Mouse (Mus musculus) G1E-ER4 (cell line): ENCODE data around the gene Evi5. TPM values are rescaled to one million over a fixed set of nuclear protein-coding genes. Genes with fewer than 3 reads are reported as not detected.

ENCODE experiments used
- GATA1 ChIP-seq: IDR thresholded peaks from one replicate; pipeline ENCODE4 v1.8.0; 2012; ENCODE audit warnings: low read length, inconsistent platforms
- polyA plus RNA-seq: library from polyadenylated mRNA; stranded (reverse); fragments of >175 nt; gene quantifications from 2 replicates; pipeline ENCODE4 v1.2.3, GENCODE M21; 2012

Gene Evi5
- polyA plus RNA-seq, 1 experiment: 8.3 TPM

DNA sequence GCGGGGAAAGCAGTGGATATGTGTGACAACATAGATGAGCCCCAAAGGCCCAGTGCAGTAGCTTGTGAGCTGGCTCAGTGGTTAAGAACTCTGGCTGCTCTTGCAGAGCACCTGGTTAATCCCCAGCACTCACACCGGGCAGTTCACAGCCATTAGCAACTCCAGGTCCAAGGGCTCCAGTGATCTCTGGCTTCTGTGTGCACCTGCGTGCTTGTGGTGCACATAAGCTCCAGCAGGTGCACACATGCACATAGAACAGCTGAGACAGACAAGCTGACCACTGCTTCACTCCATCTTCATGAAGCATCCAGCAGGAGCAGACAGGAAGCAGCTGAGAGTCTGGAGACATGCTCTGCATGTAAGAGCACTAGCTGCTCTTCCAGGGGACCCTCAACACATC is 136.6 kb downstream of the Evi5 start:
- TF ChIP-seq GATA1: no peak

DNA sequence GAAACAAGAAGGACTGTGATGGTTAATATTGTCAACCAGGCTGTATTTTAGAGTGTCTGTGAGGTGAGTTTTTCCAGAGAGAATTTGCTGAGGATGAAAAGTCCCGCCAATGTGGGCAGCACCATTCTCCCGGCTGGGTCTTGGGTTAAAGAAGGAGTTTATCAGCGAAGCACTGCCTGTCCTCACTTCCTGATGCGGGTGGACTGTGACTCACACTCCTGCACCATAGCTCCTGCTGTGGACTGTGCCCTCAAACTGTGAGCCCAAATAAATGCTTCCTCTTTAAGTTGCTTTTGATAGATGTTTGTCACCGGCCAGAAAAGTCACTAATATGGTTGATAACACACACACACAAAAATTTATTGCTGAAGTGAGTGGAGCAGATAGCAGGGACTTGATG is 138.7 kb downstream of the Evi5 start:
- TF ChIP-seq GATA1: no peak

DNA sequence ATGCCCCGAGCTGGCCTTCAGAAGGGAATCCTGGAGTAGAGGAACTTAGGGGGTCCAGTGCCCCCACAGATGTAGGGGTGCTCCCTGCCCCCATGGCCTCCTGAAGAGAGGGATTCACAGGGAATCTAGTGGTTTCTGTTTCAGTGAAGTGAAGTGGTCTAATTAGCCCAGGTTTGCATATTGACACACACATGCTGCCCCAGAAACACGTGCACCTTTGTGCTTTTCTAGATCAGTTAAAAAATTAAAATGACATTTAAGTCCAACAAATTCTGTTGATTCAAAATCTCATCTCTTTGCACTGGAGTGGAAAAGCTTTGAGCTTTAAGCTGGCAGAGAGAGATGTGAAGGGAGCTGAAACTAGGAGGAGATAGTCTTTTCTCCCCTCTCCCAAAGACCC is 143.1 kb downstream of the Evi5 start:
- no peak for TF ChIP-seq GATA1

DNA sequence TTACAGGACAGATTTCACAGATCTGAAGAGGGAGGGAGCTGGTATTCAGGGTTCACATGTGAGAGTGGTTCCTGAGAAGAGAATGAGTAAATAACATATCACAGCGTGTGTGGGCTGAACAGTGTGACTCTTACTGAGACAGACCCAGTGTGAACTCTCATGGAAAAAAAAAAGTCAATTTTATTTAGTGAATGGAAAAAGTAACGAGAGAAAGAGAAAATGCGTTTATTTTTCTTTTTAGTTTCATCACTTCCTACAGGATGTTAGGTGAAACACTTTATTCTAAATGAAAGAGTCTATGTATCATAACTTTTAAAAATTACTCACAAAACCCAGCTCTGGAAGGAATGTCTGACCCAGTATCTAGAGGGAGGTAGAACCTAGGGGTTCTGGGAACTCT is 143.5 kb downstream of the Evi5 start:
- no peak for TF ChIP-seq GATA1

DNA sequence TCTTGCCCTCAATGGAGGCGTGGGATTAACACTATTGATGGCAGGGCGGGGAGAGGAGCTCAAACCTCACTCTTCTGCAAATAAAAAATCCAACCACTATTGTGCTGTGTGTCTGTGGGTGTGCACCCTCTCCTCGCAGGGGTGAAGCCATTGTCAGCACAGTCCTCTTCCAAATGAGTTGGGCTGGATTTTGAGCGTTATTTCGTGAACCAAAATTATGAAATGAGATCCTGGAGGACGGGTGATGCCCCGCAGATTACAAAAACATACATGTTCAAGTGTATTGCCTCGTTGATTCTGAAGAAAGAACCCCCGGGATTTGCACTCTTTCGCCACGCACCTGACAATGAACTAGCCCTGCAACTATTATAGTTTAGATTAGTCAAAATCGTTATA is 147.9 kb downstream of the Evi5 start:
- no peak for TF ChIP-seq GATA1

DNA sequence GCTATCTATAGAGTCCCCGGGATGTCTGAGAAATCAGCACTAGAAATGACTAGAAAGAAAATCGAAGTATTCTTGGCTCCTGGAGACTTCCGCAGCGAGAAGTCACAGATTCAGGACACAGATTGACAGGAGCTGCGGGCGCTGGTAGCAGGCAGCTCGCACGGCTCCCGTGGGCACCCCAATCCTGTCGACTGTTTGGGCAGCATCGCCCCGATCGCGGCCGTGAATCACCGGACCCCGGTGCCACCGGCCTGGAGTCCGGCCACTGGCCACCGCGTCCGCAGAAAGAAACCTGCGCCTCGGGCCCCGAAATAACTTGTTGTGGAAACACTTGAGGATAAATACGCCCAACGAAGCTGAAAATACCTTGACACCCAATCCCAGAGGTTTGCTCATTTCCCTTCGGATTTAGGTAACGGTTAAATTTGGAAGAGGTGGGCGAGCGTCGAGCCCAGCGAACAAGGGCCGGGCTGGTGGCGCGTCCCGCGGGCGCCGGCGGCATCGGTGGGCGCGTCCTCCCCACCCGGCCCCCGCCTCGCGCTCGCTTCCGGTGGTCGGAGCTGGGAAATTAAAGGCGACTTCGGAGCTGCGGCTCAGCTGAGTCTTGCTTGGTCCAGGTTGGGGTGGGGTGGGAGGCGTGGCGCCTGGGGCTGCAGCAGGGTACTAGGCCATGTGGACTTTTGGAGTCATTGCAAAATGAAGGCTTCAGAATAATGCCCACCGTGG is 148.5 kb downstream of the Evi5 start:
- no peak for TF ChIP-seq GATA1

DNA sequence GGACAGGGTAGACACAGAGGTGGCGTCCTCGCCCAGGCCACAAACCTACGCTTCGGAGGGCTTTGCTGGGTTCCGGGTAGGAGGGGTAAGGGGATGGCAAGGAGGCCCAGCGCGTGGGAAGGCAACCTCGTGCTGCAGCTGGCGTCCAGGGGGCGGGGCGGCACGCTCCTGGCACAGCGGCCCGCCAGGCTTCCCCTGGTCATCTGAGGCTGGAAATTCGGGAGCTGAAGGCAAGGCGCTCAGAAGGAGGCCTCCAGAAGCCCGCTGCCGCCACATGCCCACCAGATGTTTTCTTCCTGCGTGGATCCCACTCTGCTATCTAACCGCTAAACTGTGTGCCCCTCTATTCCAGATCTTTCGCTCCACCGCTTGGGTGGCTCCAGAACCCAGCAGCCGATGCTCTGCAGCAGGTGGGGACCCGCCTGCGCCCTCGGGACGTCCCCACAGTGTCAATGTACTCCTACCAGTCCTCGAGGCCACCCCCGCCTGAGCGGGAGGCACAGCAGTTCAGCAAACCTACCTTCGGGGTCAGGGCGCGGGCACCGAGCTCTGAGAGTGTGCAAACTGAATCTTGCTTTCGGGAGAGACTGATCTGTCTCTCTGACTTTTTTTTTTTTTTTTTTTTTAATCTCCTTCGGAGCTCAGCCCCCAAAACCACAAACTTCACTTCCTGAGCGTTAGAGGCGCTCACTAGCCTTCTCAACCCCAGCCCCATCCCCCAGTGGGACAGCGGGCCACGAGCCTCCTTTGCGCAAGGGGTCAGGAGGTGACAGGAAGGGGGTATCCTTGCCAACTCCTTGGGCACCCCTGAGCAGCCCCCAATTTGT is 149.3 kb downstream of the Evi5 start, which contains the start of gene Gfi1:
TSS of gene Gfi1 (minus strand) at position 602 of the 827 bp plus-strand sequence.
- TF ChIP-seq GATA1: no peak

DNA sequence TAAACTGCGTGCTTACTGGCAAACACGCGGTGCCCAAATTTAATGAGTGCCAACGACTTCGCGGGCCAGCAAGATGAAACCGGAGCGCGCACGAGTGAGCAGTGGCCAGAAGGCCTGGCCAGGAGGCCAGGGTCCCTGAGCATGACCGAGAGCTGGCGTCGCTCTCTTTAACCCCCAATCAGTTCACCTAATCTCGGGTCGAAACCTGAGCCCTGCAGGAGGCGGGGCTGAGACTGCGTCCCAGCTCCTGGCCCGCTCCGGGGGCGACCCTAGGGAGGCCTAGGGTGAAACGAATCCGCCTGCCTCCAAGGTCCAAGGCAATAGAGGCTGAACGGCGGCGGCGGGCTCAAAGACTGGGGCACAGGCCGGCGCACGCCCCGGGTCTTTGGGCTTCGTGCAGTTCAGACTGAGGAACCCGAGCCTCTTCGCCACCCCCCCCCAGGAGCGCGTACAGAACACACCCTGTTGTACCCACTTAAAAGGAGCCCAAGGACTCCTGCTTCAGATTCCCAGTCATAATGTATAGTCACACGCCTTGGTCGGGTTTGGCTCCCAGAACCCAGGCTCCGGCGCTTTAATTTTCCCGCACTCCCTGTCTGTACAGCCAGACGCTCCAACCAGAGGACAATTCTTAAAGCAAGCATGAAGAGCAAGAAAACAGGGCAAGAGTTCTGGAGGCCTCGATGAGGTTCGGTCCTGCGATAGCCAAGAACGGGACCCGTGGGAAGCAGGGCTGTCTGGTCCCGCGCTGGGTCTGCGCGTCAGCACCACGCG is 150.1 kb downstream of the Evi5 start:
- TF ChIP-seq GATA1: no peak

DNA sequence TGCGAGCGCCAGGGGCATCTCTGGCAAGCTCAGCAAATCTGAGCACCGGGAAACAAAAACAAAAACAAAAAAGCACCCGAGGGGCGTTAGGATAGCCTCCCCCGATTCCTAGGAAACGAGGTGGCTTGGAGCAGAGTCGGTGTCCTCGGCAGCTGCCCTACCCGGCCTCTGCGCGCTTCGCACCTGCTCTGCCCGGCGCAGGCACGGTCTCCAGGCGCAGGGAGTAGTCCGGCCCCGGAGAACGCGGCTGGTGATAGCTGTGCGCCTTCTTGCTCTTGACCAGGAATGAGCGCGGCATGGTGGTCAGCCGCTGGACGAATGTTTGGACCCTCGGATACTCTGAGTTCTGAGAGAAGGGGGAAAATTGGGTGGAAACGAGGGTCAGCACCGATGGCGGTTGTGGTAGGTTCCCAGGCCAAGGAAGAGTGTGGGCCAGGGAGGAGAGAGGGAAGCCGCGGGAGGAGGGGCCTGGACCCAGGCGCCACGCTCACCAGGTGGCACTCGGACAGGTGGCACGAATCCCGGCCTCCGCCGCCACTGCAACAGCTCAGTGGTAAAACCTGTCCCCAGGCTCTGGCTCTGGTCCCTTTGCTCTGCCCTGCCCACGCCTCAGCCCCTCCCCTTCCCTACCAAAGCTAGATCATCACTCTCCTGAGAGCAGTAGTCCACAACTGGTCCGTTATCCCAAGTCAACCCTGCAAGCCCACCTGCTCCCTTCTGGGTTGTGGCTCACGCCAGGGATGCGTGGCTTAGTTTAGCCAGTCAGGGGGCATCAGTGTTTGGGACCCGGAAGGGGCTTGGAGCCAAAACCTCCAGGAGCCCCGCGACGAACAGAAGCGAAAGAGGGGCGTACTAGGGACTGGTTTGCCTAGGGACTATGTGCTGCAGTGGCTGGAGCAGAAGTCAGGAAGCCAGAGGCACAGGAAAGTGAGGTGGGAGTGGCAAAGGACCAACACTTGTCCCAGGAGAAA is 151.1 kb downstream of the Evi5 start:
- TF ChIP-seq GATA1: no peak

DNA sequence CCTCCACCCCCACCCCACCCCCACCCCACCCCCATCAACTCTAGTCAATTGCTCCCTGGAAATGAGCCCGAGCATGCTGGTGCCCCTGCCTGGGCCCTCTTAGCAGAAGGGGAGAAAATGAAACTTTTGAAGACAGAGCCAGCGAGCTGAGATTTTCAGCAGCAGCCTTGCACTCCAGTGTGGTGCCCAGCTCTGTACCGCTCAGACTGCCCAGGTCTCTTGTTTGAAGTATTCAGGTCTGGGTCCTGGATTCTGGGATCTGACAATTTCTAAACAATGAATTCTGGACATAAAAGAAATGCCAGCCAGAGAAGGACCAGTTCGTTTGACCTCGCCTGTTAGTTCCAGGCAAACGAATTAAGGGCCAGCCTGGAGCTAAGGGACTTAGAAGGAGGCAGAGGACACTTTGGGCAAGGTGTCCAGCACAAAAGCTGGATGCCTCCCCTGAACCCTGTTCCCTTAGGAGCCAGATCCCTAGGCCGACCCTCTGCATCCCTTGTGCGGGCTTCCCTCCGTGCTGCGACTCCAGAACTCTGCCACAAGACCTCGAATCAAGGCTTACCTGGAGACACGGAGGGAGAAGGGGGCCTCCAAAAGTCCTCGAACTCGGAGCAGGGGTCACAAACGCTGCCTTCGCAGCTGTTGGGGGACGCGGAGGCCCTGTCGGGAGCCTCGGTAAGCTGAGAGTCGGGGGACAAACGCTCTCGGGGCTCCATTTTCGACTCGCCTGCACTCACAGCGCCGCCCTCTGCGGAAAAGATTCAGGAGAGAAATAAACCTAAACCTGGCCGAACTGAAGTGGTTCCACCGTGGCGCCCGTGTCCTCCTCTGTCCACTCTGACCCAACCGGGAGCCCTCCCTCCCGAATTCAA is 152.0 kb downstream of the Evi5 start:
- TF ChIP-seq GATA1: no peak

DNA sequence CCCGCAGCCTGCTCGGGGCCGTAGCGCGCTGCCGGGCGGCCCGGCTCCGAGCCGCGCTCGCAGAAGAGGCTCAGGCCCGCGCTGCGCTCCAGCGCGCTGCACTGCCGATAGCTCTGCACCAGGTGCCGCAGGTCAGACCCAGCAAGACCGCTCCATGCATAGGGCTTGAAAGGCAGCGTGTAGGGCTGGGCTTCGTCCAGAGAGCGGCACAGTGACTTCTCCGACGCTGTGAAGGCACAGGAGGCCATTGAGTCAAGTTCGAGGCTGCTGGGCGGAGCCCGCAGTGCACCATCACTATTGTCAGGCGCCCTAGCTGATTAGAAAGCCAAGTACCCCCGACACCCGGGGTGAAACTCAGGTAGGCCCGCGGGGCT is 153.3 kb downstream of the Evi5 start:
- TF ChIP-seq GATA1: no peak

DNA sequence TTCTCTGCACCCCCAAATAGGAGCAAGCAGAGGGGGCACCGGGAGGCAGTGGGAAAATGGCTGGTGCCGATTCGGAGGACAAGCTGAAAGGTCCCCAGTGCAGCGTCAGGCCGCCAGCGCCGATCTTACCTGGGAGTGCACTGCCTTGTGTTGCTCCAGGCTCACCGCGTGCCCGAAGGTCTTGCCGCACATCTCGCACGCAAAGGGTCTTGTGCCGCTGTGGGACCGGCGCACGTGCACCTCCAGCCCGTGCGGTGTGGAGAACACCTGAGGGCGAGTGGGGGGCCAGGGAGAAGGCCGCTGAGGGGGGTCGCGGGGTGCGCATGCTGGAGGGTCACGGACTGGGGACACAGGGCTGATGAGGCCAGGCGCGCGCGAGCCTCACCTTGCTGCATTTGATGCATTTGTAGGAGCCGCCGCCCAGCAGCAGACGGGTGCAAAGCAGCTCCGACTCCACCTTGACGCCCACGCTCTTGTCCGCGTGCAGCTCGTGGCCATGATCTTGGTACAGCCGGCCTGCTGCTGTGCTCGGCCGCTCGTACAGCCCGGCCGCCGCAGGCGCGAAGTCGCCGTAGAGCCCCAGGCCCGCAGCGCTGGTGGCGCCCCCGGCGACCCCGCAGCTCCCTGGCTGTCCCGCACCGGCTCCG is 153.8 kb downstream of the Evi5 start:
- no peak for TF ChIP-seq GATA1

DNA sequence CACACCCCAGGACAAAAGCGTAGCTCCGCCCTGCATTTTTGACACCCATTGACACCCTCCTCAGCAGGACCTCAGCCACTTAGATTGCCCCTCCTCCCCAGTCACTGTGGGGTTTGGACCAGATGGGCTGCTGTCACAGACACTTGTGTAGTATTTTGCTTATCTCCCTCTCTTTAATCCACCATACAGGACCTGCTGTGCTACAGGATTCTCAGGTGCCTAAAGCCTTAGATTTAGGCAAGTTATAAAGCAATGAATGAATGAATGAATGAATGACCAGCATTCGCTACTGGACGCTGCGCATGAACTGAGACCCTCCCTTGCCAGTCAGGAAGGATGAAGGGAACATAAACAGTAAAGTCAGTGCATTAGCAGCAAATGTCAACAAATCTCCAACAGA is 154.4 kb downstream of the Evi5 start:
- no peak for TF ChIP-seq GATA1

DNA sequence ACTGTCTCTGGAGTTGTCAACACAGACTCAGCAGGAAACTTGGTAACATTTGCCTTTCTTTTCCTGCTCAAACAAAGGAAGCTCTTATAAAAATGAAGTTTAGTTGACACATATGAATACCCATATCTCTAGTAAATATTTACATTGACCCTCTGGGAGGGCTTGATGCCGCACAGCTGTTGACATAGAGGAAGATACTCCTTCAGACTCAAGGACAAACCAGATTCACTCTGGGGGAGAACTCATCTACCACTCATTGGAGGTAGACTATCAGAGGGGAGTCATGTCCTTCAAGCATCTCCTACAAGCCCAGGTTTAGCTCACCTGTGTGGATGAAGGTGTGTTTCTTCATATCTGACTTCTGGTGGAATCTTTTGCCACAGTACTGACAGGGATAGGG is 155.1 kb downstream of the Evi5 start:
- no peak for TF ChIP-seq GATA1

DNA sequence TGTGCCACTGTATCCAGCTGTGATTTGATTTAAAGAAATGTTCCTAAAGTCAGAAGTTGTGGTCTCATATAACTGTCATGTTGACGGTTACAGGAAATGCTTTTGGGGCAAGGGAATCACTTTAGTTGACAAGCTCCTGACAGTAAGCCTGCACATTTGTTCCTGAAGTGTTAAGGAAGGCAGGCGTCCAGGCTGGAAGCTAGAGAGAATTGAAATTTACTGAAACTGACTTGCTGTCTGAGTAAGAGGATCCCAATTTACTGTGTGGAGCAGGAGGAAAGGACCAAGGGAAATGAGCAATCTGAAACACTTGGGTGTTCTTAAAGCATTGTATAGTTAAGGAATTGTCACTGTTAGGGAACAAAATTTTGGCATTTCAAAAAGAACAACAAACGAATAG is 155.7 kb downstream of the Evi5 start:
- TF ChIP-seq GATA1: no peak
